Comparison of ENCODE assay signal across 24 mouse cellular contexts in the genomic region with DNA sequence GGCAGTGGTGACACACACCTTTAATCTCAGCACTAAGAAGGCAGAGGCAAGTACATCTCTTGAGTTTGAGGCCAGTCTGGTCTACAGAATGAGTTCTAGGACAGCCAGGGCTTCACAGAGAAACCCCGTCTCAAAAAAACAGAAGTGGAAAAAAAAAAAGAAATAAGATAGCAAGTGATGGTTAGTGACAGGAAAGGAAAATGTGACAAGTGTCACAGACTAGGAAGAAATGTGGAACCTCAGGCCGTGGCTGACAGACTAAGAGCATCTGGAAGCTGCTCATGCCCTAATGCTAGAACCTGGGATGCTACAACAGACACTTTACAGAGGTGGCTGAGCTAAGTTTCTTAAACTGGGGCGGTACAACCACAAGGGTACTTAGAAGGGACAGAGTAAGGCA. TPM values are rescaled to one million over a fixed set of nuclear protein-coding genes. Genes with fewer than 3 reads are reported as not detected.
DNase-seq lines count a peak whose midpoint lies in the region; ATAC-seq lines count a peak whose summit lies in the region.
"Had no signal": no experiment of that assay in that cellular context is flagged by ENCODE, and none has a peak within 500 bp of the region (broad histone marks: within the 10 kb centered on the region; RNA-seq: fewer than 3 reads in every experiment).

No protein-coding gene starts in this region.

- intact Hi-C loops in left cerebral cortex, postnatal 36 days (cut with DNase I): no loop called here

- ATAC-seq in CD4-positive, CD25-positive, alpha-beta regulatory T cell, adult 4 months: peak; percentile 24
- peak; percentile 80 for ATAC-seq in common myeloid progenitor, adult 5-6 weeks (replicated peaks; ENCODE audit: low read depth, poor library complexity, severe bottlenecking)
- ATAC-seq in inflammation-experienced regulatory T-cells, adult 6 months: peak; percentile 20
- ATAC-seq in erythroblast, adult 5-6 weeks (replicated peaks; ENCODE audit: low FRiP score, poor library complexity, severe bottlenecking): no peak
- ATAC-seq: forebrain, embryonic 13.5 days; forebrain, embryonic 16.5 days; hindbrain, postnatal 0 days; intestine, embryonic 15.5 days had no signal

- DNase-seq in naive thymus-derived CD4-positive, alpha-beta T cell, adult 2 months (ENCODE audit: low read depth): peak; percentile 41
- DNase-seq in left cerebral cortex, postnatal 36 days (ENCODE audit: low spot score in 2 of 2): no peak
- DNase-seq in heart, adult 18-20 months: no peak
- no peak for DNase-seq in cerebellum, postnatal 4 days (ENCODE audit: low spot score in 2 of 2)
- DNase-seq: adrenal gland, adult 8-10 months; adrenal gland, postnatal 25 days; cerebellum, adult 11-12 months; cerebellum, adult 8-10 months; cerebellum, postnatal 10 days; embryo, embryonic 11 days; gastrocnemius, adult 2 months; gastrocnemius, postnatal 14 days; heart, adult 2 months; heart, postnatal 14 days; heart, postnatal 4 days; kidney, adult 11 months had no signal

RNA-seq across cellular contexts. Expression of gene Ubash3b, which starts 18.4 kb away (rescaled TPM):
- 10 to 100 TPM; 25.1 to 27.5 TPM for polyA plus RNA-seq in CD4-positive, CD25-positive, alpha-beta regulatory T cell, adult 4 months (2017; shearing (Covaris generic))
- 6.3 and 9.1 TPM in 2 replicates for total RNA-seq in common myeloid progenitor, adult 5-6 weeks (2017)
- 10 to 100 TPM; 18.8 to 20.6 (median 20.2) TPM for polyA plus RNA-seq in inflammation-experienced regulatory T-cells, adult 6 months (2017; shearing (Covaris generic))
- total RNA-seq in left cerebral cortex, postnatal 36 days (2021): 10 to 100 TPM; 22.5 to 22.6 TPM
- total RNA-seq in erythroblast, adult 5-6 weeks (2015; ENCODE audit: low replicate concordance): 1.9 and 3.1 TPM in 2 replicates
- total RNA-seq in erythroblast, adult 5-6 weeks (2017; ENCODE audit: low replicate concordance): 2.9 and 9.2 TPM in 2 replicates
- total RNA-seq in heart, adult 18-20 months (2021): 1 to 10 TPM in 1 of 2 experiments, under 1 TPM in 1; 0.89 to 1.5 TPM
